Mouse (Mus musculus) heart, embryonic 14.5 days (tissue): ENCODE data around the gene Krt23. TPM values are rescaled to one million over a fixed set of nuclear protein-coding genes. Genes with fewer than 3 reads are reported as not detected.

ENCODE experiments used
- ATAC-seq: fragments of 200-750 bp; cut with Nextera tagmentation; 2 replicates; pipeline ENCODE4 v1.8.0; 2017; ENCODE audit warnings: low read depth, moderate TSS enrichment; ENCODE audit not compliant: insufficient number of reproducible peaks, insufficient read depth, low FRiP score
- H3K27ac ChIP-seq, 2 experiments: fragments of 200-500 bp in 1 of 2; fragments of 300-500 bp in 1 of 2; sonication (generic) in 1 of 2; replicated peaks in 1 of 2; 2 replicates each; pipeline ENCODE4 v1.5.1; 2012 to 2014; ENCODE audit warnings: low read depth in 2 of 2, low read length in 2 of 2, control low read depth in 1 of 2, mild to moderate bottlenecking in 1 of 2, mixed read lengths in 1 of 2; ENCODE audit not compliant: control insufficient read depth in 1 of 2, insufficient read depth in 1 of 2
- H3K27me3 ChIP-seq: fragments of 300-500 bp; sonication (generic); 2 replicates; pipeline ENCODE4 v1.6.1; 2014; ENCODE audit warnings: mild to moderate bottlenecking, low read length, control low read depth; ENCODE audit not compliant: control insufficient read depth, insufficient read depth
- H3K36me3 ChIP-seq: fragments of 300-500 bp; sonication (generic); 2 replicates; pipeline ENCODE4 v1.6.1; 2014; ENCODE audit warnings: mild to moderate bottlenecking, control low read depth, low read length, mixed read lengths; ENCODE audit not compliant: control insufficient read depth, insufficient read depth
- H3K4me1 ChIP-seq, 2 experiments: fragments of 200-500 bp in 1 of 2; fragments of 300-500 bp in 1 of 2; sonication (generic) in 1 of 2; 2 replicates each; pipeline ENCODE4 v1.6.1; 2012 to 2014; ENCODE audit warnings: low read length in 2 of 2, control low read depth in 1 of 2, mixed read lengths in 1 of 2; ENCODE audit not compliant: control insufficient read depth in 2 of 2, insufficient read depth in 2 of 2
- H3K4me2 ChIP-seq: fragments of 300-500 bp; sonication (generic); 2 replicates; pipeline ENCODE4 v1.6.1; 2014; ENCODE audit warnings: mild to moderate bottlenecking, low read length
- H3K4me3 ChIP-seq, 2 experiments: fragments of 200-500 bp in 1 of 2; fragments of 300-500 bp in 1 of 2; sonication (generic) in 1 of 2; 2 replicates each; pipeline ENCODE4 v1.5.1; 2012 to 2014; ENCODE audit warnings: low read length in 2 of 2, mild to moderate bottlenecking in 2 of 2, control low read depth in 1 of 2, low read depth in 1 of 2, moderate library complexity in 1 of 2; ENCODE audit not compliant: control insufficient read depth in 1 of 2, insufficient read depth in 1 of 2
- H3K9ac ChIP-seq: fragments of 300-500 bp; sonication (generic); 2 replicates; pipeline ENCODE4 v1.6.1; 2014; ENCODE audit warnings: mild to moderate bottlenecking, low read length
- H3K9me3 ChIP-seq: fragments of 300-500 bp; sonication (generic); 2 replicates; pipeline ENCODE4 v1.6.1; 2016; ENCODE audit warnings: low read length, control low read depth; ENCODE audit not compliant: control insufficient read depth
- WGBS: fragments of 180-500 bp; shearing (Covaris S2); extraction: QIAGEN DNeasy Blood & Tissue Kit; methylation state at CpG from one replicate; pipeline ENCODE4 v1.1.7; 2014; 5-methylcytosine and 5-hydroxymethylcytosine counted together
- polyA plus RNA-seq: library from polyadenylated mRNA; unstranded; fragments of >200 nt; fragmentation: Nextera tagmentation; extraction: Ambion mirVana; gene quantifications from 2 replicates; pipeline ENCODE4 v1.2.1, GENCODE M21; 2014

Krt23 gene
- 0.38 TPM in 1 of 2 replicates, not detected in the other for polyA plus RNA-seq

DNA sequence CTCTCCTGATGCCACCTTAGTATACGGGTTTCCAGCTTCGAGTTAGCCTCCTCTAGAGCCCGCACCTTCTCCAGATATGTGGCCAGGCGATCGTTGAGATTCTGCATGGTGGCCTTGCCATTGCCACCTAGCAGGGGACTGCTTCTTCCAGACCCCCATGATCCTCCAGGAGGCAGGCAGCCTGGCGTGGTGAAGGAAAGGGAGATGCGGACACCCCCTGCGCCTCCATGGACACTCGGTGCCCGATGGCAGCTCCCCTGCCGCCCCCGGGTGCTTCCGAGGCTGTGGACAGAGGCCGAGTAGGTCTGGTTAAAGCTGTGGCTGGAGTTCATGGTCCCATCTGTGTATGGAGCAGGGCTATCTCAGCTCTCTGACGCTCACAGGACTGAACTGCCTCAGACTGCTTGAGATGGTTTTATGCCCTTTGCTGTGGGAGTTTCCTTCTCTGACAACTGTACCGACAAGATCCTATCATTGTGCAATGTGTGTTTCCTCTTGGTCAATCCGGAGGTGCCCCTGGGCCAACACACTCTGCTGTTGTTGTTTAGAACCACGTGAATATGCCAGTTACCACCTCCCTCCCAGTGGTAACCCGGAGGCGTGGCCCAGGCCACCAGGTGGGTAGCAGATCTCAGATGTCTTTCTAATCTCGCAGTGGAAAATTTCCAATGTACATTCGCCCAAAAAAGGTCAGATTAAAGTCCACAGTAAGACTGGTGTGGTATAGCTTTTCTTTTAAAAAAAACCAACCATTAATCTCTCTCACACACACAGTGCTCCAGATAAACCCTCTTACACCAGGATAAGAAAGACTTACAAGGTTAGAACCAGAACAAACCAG, at the start of gene Krt23:
Gene Krt23, minus strand, starts transcription at position 405 of the 841 bp plus-strand sequence.
- Histone ChIP-seq H3K4me2 (no peak within 1 kb of the TSS), H3K9me3 (no peaks in the 10 kb centered on the region), H3K27ac (no peak within 1 kb of the TSS), H3K4me1 (peaks cover 0 to 2% of the 10 kb centered on the region in 2 experiments; a peak in 1 of 4 replicates), H3K4me3 (no peak within 1 kb of the TSS), H3K36me3 (no peaks in the 10 kb centered on the region), H3K9ac (no peak within 1 kb of the TSS), H3K27me3 (no peaks in the 10 kb centered on the region)
- whole genome bisulfite sequencing, result 76% methylated on average over 22 of the region's 22 CpGs
- no peak for ATAC-seq

DNA sequence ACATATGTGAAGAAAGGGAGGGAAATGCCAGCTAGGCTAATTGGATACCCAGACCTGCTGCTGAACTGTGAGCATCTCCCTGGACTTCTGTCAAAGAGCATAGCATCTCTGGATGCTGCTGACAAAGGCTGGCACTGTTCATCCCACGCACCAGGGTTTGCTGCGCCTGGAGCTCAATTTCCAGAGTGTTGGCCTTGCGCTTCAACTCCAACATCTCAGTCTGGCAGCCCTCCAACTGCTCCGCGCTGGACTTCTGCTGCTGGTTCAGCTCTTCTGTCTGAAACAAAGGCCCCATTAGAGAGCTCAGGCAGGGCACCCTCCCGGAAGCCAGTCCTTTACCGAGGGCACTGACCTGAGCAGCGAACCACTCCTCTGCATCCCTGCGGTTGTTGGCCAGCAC, 46.8 kb upstream of the Krt23 start:
- H3K27ac ChIP-seq, result no peak overlapping the region
- WGBS, result 60% methylated on average over 9 of the region's 9 CpGs
- H3K4me2 ChIP-seq, result no peak overlapping the region
- H3K9me3 ChIP-seq, result no peaks in the 10 kb centered on the region
- no peak overlapping the region for H3K4me3 ChIP-seq
- ATAC-seq, result no peak
- H3K4me1 ChIP-seq, result no peaks in the 10 kb centered on the region; a peak in 1 of 4 replicates
- H3K36me3 ChIP-seq, result no peaks in the 10 kb centered on the region
- no peak overlapping the region for H3K9ac ChIP-seq
- H3K27me3 ChIP-seq, result no peaks in the 10 kb centered on the region

DNA sequence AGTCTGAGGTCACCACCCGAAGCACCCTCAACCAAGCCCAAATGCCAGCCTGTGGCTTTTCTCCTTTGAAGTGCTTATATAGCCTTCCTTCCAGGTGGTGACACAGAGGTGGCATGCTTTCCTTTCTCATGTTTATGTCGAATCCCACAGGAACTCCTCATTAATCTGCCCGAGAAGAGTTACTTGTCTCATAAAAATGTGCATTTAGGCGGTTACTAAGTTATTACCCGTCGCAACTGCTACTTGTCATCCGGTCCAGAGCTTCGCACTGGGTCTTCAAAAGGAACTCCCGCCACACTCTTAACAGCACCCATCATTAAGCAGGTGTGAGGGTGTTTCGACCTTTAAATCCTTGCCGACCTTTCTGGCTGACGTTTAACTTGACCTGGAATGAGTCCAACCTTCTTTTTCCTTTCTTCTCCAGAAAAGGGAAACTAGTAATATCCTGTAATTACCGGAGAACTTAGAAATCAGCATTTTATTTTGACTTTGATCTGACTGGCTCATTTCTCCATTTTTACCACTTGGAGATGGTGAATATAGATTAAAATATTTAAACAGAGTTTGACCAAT, 28.4 kb upstream of the Krt23 start, which contains the start of gene Krt39:
Gene Krt39, minus strand, starts transcription at position 51 of the 573 bp plus-strand sequence.
- H3K36me3 ChIP-seq, result no peaks in the 10 kb centered on the region
- H3K9me3 ChIP-seq, result no peaks in the 10 kb centered on the region
- no peak within 1 kb of the TSS for H3K4me3 ChIP-seq
- H3K27me3 ChIP-seq, result no peaks in the 10 kb centered on the region
- no peak within 1 kb of the TSS for H3K27ac ChIP-seq
- H3K4me2 ChIP-seq, result no peak within 1 kb of the TSS
- no peaks in the 10 kb centered on the region for H3K4me1 ChIP-seq
- H3K9ac ChIP-seq, result no peak within 1 kb of the TSS
- WGBS, result 83% methylated on average over 13 of the region's 13 CpGs
- no peak for ATAC-seq

DNA sequence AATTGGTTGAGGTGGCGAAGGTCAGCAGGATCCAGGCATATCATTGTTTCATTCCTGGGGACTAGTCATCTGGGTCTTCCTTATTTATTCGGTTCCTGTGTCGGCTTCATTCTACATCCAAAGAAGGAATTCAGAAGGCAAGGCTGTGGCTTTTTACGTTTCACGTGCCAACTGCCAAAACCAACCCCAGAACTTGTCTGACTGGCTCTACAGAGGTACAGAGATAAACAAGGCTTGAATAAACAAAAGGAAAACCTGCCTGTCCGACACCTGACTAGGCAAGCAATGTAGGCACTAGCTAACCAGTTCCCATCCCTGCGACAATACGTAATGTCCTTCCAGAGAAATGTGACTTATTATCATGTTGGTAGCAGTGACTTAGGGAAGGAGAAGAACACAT, 21.2 kb upstream of the Krt23 start:
- Histone ChIP-seq H3K27ac (no peak overlapping the region), H3K9me3 (no peaks in the 10 kb centered on the region), H3K36me3 (no peaks in the 10 kb centered on the region), H3K27me3 (no peaks in the 10 kb centered on the region), H3K4me2 (no peak overlapping the region), H3K4me3 (no peak overlapping the region), H3K9ac (no peak overlapping the region), H3K4me1 (no peaks in the 10 kb centered on the region)
- 76% methylated on average over 8 of the region's 8 CpGs for WGBS
- no peak for ATAC-seq

DNA sequence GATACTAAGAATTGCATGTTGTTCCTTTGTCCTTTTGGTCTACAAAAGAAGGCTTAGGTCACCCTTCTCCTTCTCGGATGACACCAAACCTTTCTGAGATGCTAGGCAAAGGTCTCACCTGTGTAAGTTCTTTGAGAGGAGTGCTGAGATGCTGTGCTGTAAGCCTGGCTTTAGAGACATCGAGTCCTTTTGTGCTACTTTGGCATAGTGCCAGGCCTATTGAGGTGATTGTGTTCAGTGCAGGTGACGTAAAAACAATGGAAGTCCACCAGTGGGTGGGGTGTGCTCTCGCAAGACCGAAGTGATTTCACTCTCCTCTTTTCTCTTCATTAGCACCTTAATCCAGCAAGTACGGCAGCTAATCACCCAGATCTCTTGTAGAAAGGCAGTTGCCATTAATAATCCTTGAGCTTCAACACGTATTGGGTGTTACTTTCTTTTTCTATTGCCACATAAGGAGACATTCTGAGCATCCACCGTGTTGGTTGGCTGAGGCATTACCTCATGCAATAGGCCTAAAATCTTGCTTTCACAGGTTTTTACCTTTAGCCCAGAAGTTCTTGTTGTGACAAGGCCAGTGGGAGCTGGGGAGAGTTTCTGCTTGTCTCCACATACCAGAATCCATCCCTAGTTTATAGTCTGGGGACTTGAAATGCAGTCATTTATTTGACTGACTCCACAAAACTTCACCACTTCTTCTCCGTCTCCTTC, 7.3 kb upstream of the Krt23 start:
- no peak for ATAC-seq
- Histone ChIP-seq H3K27ac (no peak overlapping the region), H3K4me3 (no peak overlapping the region), H3K9ac (no peak overlapping the region), H3K36me3 (no peaks in the 10 kb centered on the region), H3K27me3 (no peaks in the 10 kb centered on the region), H3K9me3 (no peaks in the 10 kb centered on the region), H3K4me1 (no peaks in the 10 kb centered on the region), H3K4me2 (no peak overlapping the region)
- WGBS, result 76% methylated on average over 9 of the region's 9 CpGs

DNA sequence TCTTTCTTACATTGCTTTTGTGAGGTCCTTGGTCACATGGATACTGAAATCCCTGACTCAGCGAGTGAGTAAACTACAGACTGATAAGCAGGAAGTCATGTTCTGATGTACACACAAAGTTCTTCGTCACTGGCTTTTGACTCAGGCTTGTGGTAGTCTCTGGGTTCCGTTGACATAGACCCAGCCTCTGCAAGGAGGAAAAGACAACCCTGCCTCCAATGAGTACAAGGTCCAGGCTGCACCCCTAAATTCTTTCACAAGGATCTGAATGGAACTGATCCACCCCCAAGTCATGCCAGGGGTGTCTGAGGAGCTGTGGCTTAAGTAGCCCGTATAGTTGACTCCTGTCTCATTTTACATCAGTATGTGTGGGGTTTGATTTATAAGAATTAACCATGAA, 3.5 kb upstream of the Krt23 start:
- Histone ChIP-seq H3K4me2 (no peak overlapping the region), H3K4me1 (peaks cover 0 to 2% of the 10 kb centered on the region in 2 experiments; a peak in 1 of 4 replicates), H3K27ac (no peak overlapping the region), H3K4me3 (no peak overlapping the region), H3K9me3 (no peaks in the 10 kb centered on the region), H3K36me3 (no peaks in the 10 kb centered on the region), H3K9ac (no peak overlapping the region), H3K27me3 (no peaks in the 10 kb centered on the region)
- WGBS, result 76% methylated on average over 4 of the region's 4 CpGs
- no peak for ATAC-seq

DNA sequence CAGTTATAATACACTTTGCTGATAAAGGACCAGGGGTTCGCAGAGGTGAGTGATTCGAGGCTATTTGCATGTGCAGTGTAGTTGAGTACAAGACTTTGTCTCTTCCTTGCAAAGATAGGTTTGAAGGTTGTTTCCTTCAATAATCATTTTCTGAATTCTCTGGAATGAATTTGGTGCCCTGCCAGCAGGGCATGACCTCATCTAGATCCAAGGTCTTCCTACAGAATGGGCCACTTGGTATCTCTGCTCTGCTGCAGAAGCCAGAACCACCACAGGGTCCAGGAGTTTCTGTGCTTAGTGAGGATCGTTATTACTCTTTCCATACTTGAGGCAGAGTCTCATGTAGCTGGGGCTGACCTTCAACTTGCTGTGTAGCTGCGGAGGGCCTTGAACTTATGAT, 1.8 kb upstream of the Krt23 start:
- Histone ChIP-seq H3K27ac (no peak overlapping the region), H3K9ac (no peak overlapping the region), H3K4me3 (no peak overlapping the region), H3K36me3 (no peaks in the 10 kb centered on the region), H3K9me3 (no peaks in the 10 kb centered on the region), H3K4me1 (peaks cover 0 to 2% of the 10 kb centered on the region in 2 experiments; a peak in 1 of 4 replicates), H3K27me3 (no peaks in the 10 kb centered on the region), H3K4me2 (no peak overlapping the region)
- 75% methylated on average over 4 of the region's 4 CpGs for WGBS
- no peak for ATAC-seq
